Mouse (Mus musculus) right cerebral cortex, postnatal 25 days (tissue): ENCODE results near the gene Gm3739.
"Not testable (repeated sequence)": the region's sequence is repeated elsewhere in the genome, so short reads cannot be mapped to it uniquely, and the experiment has no call there.

Source experiments
- DNase-seq: peaks from one replicate; pipeline ENCODE4 v3.0.0; 2022

Gene Gm3739

GRCm38 (mm10) chr14:7314661-7315060 lies at the start of gene Gm3739:
Gene Gm3739, minus strand, starts transcription at chr14:7315049.
- peak; percentile 11 for DNase-seq

GRCm38 (mm10) chr14:7332295-7332694 lies 17.4 kb upstream of the Gm3739 start, which contains the start of gene Gm5797:
Gene Gm5797, minus strand, starts transcription at chr14:7332395.
- not testable (repeated sequence) for DNase-seq

GRCm38 (mm10) chr14:7315093-7315492 lies 244 bp upstream of the Gm3739 start:
- peak; percentile 8 for DNase-seq

- not testable (repeated sequence) for DNase-seq
These were observed 50.2 kb downstream of the Gm3739 start, which contains the start of gene Gm3727 for GRCm38 (mm10) chr14:7264614-7265013. Gene Gm3727, minus strand, starts transcription at chr14:7264714.
